Mouse (Mus musculus) heart, adult 2 months (tissue): Measurements from ENCODE around the gene Rab23.

ENCODE experiments used
- CTCF ChIP-seq: fragments of 200-600 bp; IDR thresholded peaks from 2 replicates; pipeline ENCODE4 v1.8.1; 2022; ENCODE audit warnings: antibody characterized with exemption, mild to moderate bottlenecking, moderate library complexity
- EP300 ChIP-seq: fragments of 200-500 bp; IDR thresholded peaks from 2 replicates; pipeline ENCODE4 v1.6.1; 2011; ENCODE audit warnings: low read depth, low read length, control low read depth; ENCODE audit not compliant: insufficient read depth
- POLR2A ChIP-seq: fragments of 200-500 bp; IDR thresholded peaks from 2 replicates; pipeline ENCODE4 v1.6.1; 2011; ENCODE audit warnings: mild to moderate bottlenecking, low read depth, low read length, control low read depth; ENCODE audit not compliant: insufficient read depth

- peak; percentile 44; the same call in 1 of the 2 replicates for TF ChIP-seq POLR2A
- TF ChIP-seq CTCF = peak; percentile 39
- no peak for TF ChIP-seq EP300
These were observed 37.9 kb downstream of the Rab23 start, which contains the start of gene Bag2 for GRCm38 (mm10) chr1:33757491-33758041.
